Mouse (Mus musculus) testis, adult 2 months (tissue): ENCODE measurements around the gene Olfr1446. TPM values are rescaled to one million over a fixed set of nuclear protein-coding genes. Genes with fewer than 3 reads are reported as not detected.

Experiments
- H3K27ac ChIP-seq: fragments of 200-500 bp; 2 replicates; pipeline ENCODE4 v1.5.1; 2012; ENCODE audit warnings: low read depth, low read length; ENCODE audit not compliant: control insufficient read depth, insufficient read depth
- H3K27me3 ChIP-seq: fragments of 200-500 bp; 2 replicates; pipeline ENCODE4 v1.6.1; 2012; ENCODE audit warnings: mild to moderate bottlenecking, low read length, moderate library complexity; ENCODE audit not compliant: control insufficient read depth, insufficient read depth
- H3K36me3 ChIP-seq: fragments of 200-500 bp; 2 replicates; pipeline ENCODE4 v1.6.1; 2012; ENCODE audit warnings: mild to moderate bottlenecking, low read length; ENCODE audit not compliant: control insufficient read depth, insufficient read depth
- H3K4me1 ChIP-seq: fragments of 200-500 bp; 2 replicates; pipeline ENCODE4 v1.6.1; 2012; ENCODE audit warnings: low read length; ENCODE audit not compliant: control insufficient read depth, insufficient read depth
- H3K4me3 ChIP-seq: fragments of 200-500 bp; 2 replicates; pipeline ENCODE4 v1.5.1; 2012; ENCODE audit warnings: low read depth, mild to moderate bottlenecking, low read length, moderate library complexity, mixed read lengths; ENCODE audit not compliant: control insufficient read depth
- CTCF ChIP-seq: fragments of 200-500 bp; IDR thresholded peaks from 2 replicates; pipeline ENCODE4 v1.5.1; 2012; ENCODE audit warnings: low read depth, mild to moderate bottlenecking, inconsistent platforms, low read length, moderate library complexity; ENCODE audit not compliant: control insufficient read depth, insufficient read depth, insufficient replicate concordance
- POLR2A ChIP-seq: fragments of 200-500 bp; IDR thresholded peaks from 2 replicates; pipeline ENCODE4 v1.6.1; 2012; ENCODE audit warnings: low read depth, mild to moderate bottlenecking, inconsistent platforms, low read length, moderate library complexity; ENCODE audit not compliant: control insufficient read depth
- polyA plus RNA-seq: library from polyadenylated mRNA; depleted of rRNA; stranded (reverse); fragments of >200 nt; gene quantifications from 2 replicates; pipeline ENCODE4 v1.2.3, GENCODE M21; 2012; rRNA removed

Olfr1446 gene
- polyA plus RNA-seq, 1 experiment: not detected

GRCm38 (mm10) chr19:12838507-12838906, 54.8 kb downstream of the Olfr1446 start:
- no peak overlapping the region for H3K27ac ChIP-seq
- TF ChIP-seq CTCF (no peak), POLR2A (no peak)
- H3K4me3 ChIP-seq: no peak overlapping the region
- H3K36me3 ChIP-seq: no peaks in the 10 kb centered on the region
- no peaks in the 10 kb centered on the region for H3K4me1 ChIP-seq
- no peaks in the 10 kb centered on the region for H3K27me3 ChIP-seq

Other genes with a start within 250 kb of the Olfr1446 start
- gene Olfr1442, start 223.1 kb downstream of the Olfr1446 start, polyA plus RNA-seq: not detected in 2 replicates
- not detected in 2 replicates for gene Olfr1443, start 215.4 kb downstream of the Olfr1446 start, polyA plus RNA-seq
- gene Keg1, start 197.7 kb downstream of the Olfr1446 start, polyA plus RNA-seq: not detected in 2 replicates
- 2.9 and 3.1 TPM in 2 replicates for gene Cntf, start 127.9 kb downstream of the Olfr1446 start, polyA plus RNA-seq
- 40.2 and 48.5 TPM in 2 replicates for gene Zfp91, start 97.4 kb downstream of the Olfr1446 start, polyA plus RNA-seq
- 25.4 and 27.6 TPM in 2 replicates for gene Lpxn, start 97.3 kb downstream of the Olfr1446 start, polyA plus RNA-seq
- gene Gm5244, start 46.8 kb downstream of the Olfr1446 start, polyA plus RNA-seq: 0.21 and 0.41 TPM in 2 replicates
- 0.96 and 1.2 TPM in 2 replicates for gene Olfr1444, start 36.2 kb downstream of the Olfr1446 start, polyA plus RNA-seq
- gene Olfr1445, start 9.7 kb downstream of the Olfr1446 start, polyA plus RNA-seq: 0.62 and 0.94 TPM in 2 replicates
- gene Olfr1447, start 10.2 kb upstream of the Olfr1446 start, polyA plus RNA-seq: not detected in 2 replicates
- gene Olfr1448, start 30.9 kb upstream of the Olfr1446 start, polyA plus RNA-seq: not detected in 2 replicates
- not detected in 2 replicates for gene Olfr1449, start 37.3 kb upstream of the Olfr1446 start, polyA plus RNA-seq
- gene Olfr1450, start 56.7 kb upstream of the Olfr1446 start, polyA plus RNA-seq: not detected in 2 replicates
- gene Olfr1451, start 101.5 kb upstream of the Olfr1446 start, polyA plus RNA-seq: not detected in 2 replicates
- gene Olfr1453, start 134.8 kb upstream of the Olfr1446 start, polyA plus RNA-seq: not detected in 2 replicates
- not detected in 2 replicates for gene Olfr1454, start 167.1 kb upstream of the Olfr1446 start, polyA plus RNA-seq
- gene Olfr1457, start 204.4 kb upstream of the Olfr1446 start, polyA plus RNA-seq: not detected in 2 replicates
- not detected in 2 replicates for gene Olfr1458, start 213.3 kb upstream of the Olfr1446 start, polyA plus RNA-seq